16 mouse cellular contexts compared by ENCODE assay signal in the genomic region with DNA sequence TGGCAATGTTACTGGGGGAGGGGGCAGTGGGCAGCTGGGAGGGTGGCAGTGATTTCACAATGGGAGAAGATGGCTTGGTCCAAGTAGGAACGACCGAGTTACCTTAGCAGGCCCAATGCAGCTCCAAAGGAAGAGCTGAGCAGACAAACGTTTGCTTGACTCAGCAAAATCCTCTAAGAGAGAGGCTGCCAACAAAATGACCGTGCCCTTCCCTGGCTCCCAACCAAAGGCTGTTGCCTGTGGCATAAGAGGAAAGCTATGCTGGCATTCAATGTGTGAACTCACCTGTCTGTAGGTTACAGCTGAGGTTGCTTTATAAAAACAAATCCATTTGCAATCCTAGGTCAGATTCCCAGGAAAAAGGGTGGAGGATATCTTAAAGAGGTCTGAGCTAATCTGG. TPM values are rescaled to one million over a fixed set of nuclear protein-coding genes. Genes with fewer than 3 reads are reported as not detected.
DNase-seq lines count a peak whose midpoint lies in the region; ATAC-seq and TF ChIP-seq lines count a peak whose summit lies in the region.
"Had no signal": no experiment of that assay in that cellular context is flagged by ENCODE, and none has a peak within 500 bp of the region (broad histone marks: within the 10 kb centered on the region; RNA-seq: fewer than 3 reads in every experiment).

No protein-coding gene starts in this region.

- no peak overlapping the region for H3K27ac ChIP-seq in hindbrain, embryonic 13.5 days
- no peak overlapping the region for H3K27ac ChIP-seq in hindbrain, embryonic 10.5 days
- H3K27ac ChIP-seq: embryonic facial prominence, embryonic 10.5 days; intestine, embryonic 15.5 days; limb, embryonic 13.5 days; lung, embryonic 15.5 days; neural tube, embryonic 12.5 days had no signal

- no peaks in the 10 kb centered on the region for H3K36me3 ChIP-seq in hindbrain, embryonic 13.5 days
- H3K36me3 ChIP-seq in hindbrain, embryonic 10.5 days = no peaks in the 10 kb centered on the region
- H3K36me3 ChIP-seq: intestine, embryonic 15.5 days; lung, embryonic 15.5 days; neural tube, embryonic 12.5 days had no signal

- no peak for ATAC-seq in hindbrain, embryonic 13.5 days (ENCODE audit: low FRiP score)
- ATAC-seq: intestine, embryonic 15.5 days had no signal

- no peak for TF ChIP-seq CTCF in lung, adult 2 months (IDR thresholded peaks at IDR 0.05; ENCODE audit: insufficient read depth, low read length)

- 79% methylated on average over 4 of the region's 4 CpGs for WGBS in hindbrain, embryonic 13.5 days
- WGBS in hindbrain, embryonic 10.5 days = 79% methylated on average over 4 of the region's 4 CpGs
- WGBS in lung, adult 2 months = 57% methylated on average over 4 of the region's 4 CpGs

- no peak for TF ChIP-seq POLR2A in lung, adult 2 months (IDR thresholded peaks at IDR 0.05; ENCODE audit: borderline replicate concordance, extremely low read depth, low read depth, low read length)

- no peaks in the 10 kb centered on the region for H3K9me3 ChIP-seq in hindbrain, embryonic 13.5 days
- no peaks in the 10 kb centered on the region for H3K9me3 ChIP-seq in hindbrain, embryonic 10.5 days
- H3K9me3 ChIP-seq: embryonic facial prominence, embryonic 10.5 days; intestine, embryonic 15.5 days; limb, embryonic 13.5 days; lung, embryonic 15.5 days; neural tube, embryonic 12.5 days had no signal

- H3K9ac ChIP-seq in hindbrain, embryonic 13.5 days = no peak overlapping the region
- H3K9ac ChIP-seq: intestine, embryonic 15.5 days; limb, embryonic 13.5 days; lung, embryonic 15.5 days; neural tube, embryonic 12.5 days had no signal

- peak overlapping the region; percentile 17; the same call in 1 of the 2 replicates for H3K4me2 ChIP-seq in hindbrain, embryonic 13.5 days
- H3K4me2 ChIP-seq: heart, embryonic 11.5 days; intestine, embryonic 15.5 days; limb, embryonic 13.5 days; lung, embryonic 15.5 days had no signal

- DNase-seq in cerebellum, postnatal 14 days = peak; percentile 72 to 76
- DNase-seq in cerebellum, adult 9-10 months = no peak
- DNase-seq in hindbrain, embryonic 10.5 days (ENCODE audit: low spot score) = no peak
- DNase-seq in lung, postnatal 36 days = peak; percentile 1
- no peak for DNase-seq in lung, adult 2 months
- peak; percentile 26 for DNase-seq in kidney, postnatal 10 days
- DNase-seq in urinary bladder, adult 18-20 months (ENCODE audit: low spot score in 2 of 2) = no peak
- DNase-seq: layer of hippocampus, postnatal 36 days; spleen, adult 18-20 months had no signal

- H3K4me3 ChIP-seq in hindbrain, embryonic 13.5 days = no peak overlapping the region
- H3K4me3 ChIP-seq in hindbrain, embryonic 10.5 days = no peak overlapping the region
- H3K4me3 ChIP-seq in lung, adult 2 months (replicated peaks; ENCODE audit: extremely low read depth, low read depth, low read length) = no peak overlapping the region
- H3K4me3 ChIP-seq: embryonic facial prominence, embryonic 10.5 days; intestine, embryonic 15.5 days; limb, embryonic 13.5 days; lung, embryonic 15.5 days; neural tube, embryonic 12.5 days had no signal

- peaks cover 64% of the 10 kb centered on the region for H3K4me1 ChIP-seq in hindbrain, embryonic 13.5 days (replicated peaks)
- H3K4me1 ChIP-seq in hindbrain, embryonic 10.5 days (replicated peaks) = peaks cover 20% of the 10 kb centered on the region
- no peaks in the 10 kb centered on the region for H3K4me1 ChIP-seq in lung, adult 2 months (ENCODE audit: control insufficient read depth, insufficient read depth, low read length)

- H3K27me3 ChIP-seq in hindbrain, embryonic 13.5 days = peaks cover 43% of the 10 kb centered on the region
- peaks cover 55% of the 10 kb centered on the region for H3K27me3 ChIP-seq in hindbrain, embryonic 10.5 days (ENCODE audit: insufficient read depth, poor library complexity, severe bottlenecking)

RNA-seq across cellular contexts. Expression of gene Kcna6, which starts 3.5 kb away (rescaled TPM):
- polyA plus RNA-seq in hindbrain, embryonic 13.5 days (2015; fragmentation: Nextera tagmentation; extraction: Ambion mirVana) = 9.7 and 10.2 TPM in 2 replicates
- 5.7 and 6.7 TPM in 2 replicates for polyA plus RNA-seq in hindbrain, embryonic 10.5 days (2016; fragmentation: Nextera tagmentation; extraction: Ambion mirVana)
- polyA plus RNA-seq in lung, adult 2 months (2012; rRNA removed) = 0.31 and 0.93 TPM in 2 replicates

Comparison
In these comparisons a context has a peak if more than half of its experiments do, and no peak if none do; other contexts are left out.
1. DNase-seq: peak in cerebellum, postnatal 14 days (2 of 2), lung, postnatal 36 days (single experiment) and kidney, postnatal 10 days (single experiment); none in cerebellum, adult 9-10 months (single experiment), hindbrain, embryonic 10.5 days (single experiment), lung, adult 2 months (single experiment) and urinary bladder, adult 18-20 months (0 of 2).